34 mouse cellular contexts compared by ENCODE assay signal in genomic region chr6:146950454-146950832, GRCm38 (mm10). TPM values are rescaled to one million over a fixed set of nuclear protein-coding genes. Genes with fewer than 3 reads are reported as not detected.
"Had no signal": no experiment of that assay in that cellular context is flagged by ENCODE, and none has a peak within 500 bp of the region (broad histone marks: within the 10 kb centered on the region; RNA-seq: fewer than 3 reads in every experiment).

No protein-coding gene starts in this region.

- H3K9ac ChIP-seq: limb, embryonic 12.5 days; limb, embryonic 13.5 days; limb, embryonic 15.5 days; liver, embryonic 12.5 days; liver, embryonic 13.5 days; liver, embryonic 14.5 days; liver, embryonic 15.5 days; liver, postnatal 0 days; lung, embryonic 14.5 days; lung, embryonic 15.5 days; midbrain, embryonic 12.5 days; midbrain, embryonic 13.5 days; midbrain, embryonic 15.5 days; neural tube, embryonic 12.5 days had no signal

- H3K27ac ChIP-seq: limb, embryonic 10.5 days; limb, embryonic 12.5 days; limb, embryonic 13.5 days; limb, embryonic 15.5 days; liver, embryonic 12.5 days; liver, embryonic 13.5 days; liver, embryonic 14.5 days; liver, embryonic 15.5 days; lung, embryonic 15.5 days; macrophage; midbrain, embryonic 10.5 days; midbrain, embryonic 12.5 days; midbrain, embryonic 13.5 days; midbrain, embryonic 15.5 days; neural tube, embryonic 12.5 days had no signal

- H3K27me3 ChIP-seq: limb, embryonic 12.5 days; limb, embryonic 13.5 days; limb, embryonic 15.5 days; liver, embryonic 12.5 days; liver, embryonic 13.5 days; liver, embryonic 15.5 days; lung, embryonic 15.5 days; megakaryocyte, embryonic 14.5 days; midbrain, embryonic 15.5 days; neural tube, embryonic 12.5 days had no signal

- H3K36me3 ChIP-seq: limb, embryonic 10.5 days; limb, embryonic 12.5 days; limb, embryonic 13.5 days; limb, embryonic 15.5 days; liver, embryonic 12.5 days; liver, embryonic 13.5 days; liver, embryonic 15.5 days; lung, embryonic 15.5 days; midbrain, embryonic 10.5 days; midbrain, embryonic 12.5 days; midbrain, embryonic 13.5 days; midbrain, embryonic 15.5 days; neural tube, embryonic 12.5 days had no signal

- H3K4me1 ChIP-seq: neural tube, embryonic 12.5 days had no signal

- H3K4me3 ChIP-seq: limb, embryonic 10.5 days; limb, embryonic 12.5 days; limb, embryonic 13.5 days; limb, embryonic 15.5 days; liver, embryonic 12.5 days; liver, embryonic 13.5 days; liver, embryonic 15.5 days; lung, embryonic 15.5 days; megakaryocyte, embryonic 14.5 days; midbrain, embryonic 10.5 days; midbrain, embryonic 12.5 days; midbrain, embryonic 13.5 days; midbrain, embryonic 15.5 days; neural tube, embryonic 12.5 days had no signal

- H3K9me3 ChIP-seq: limb, embryonic 10.5 days; limb, embryonic 12.5 days; limb, embryonic 13.5 days; limb, embryonic 15.5 days; liver, embryonic 12.5 days; liver, embryonic 13.5 days; liver, embryonic 15.5 days; lung, embryonic 15.5 days; megakaryocyte, embryonic 14.5 days; midbrain, embryonic 10.5 days; midbrain, embryonic 12.5 days; midbrain, embryonic 13.5 days; midbrain, embryonic 15.5 days; neural tube, embryonic 12.5 days had no signal

- ATAC-seq: liver, embryonic 12.5 days; liver, postnatal 0 days; lung, postnatal 0 days; midbrain, embryonic 13.5 days; midbrain, embryonic 15.5 days; midbrain, embryonic 16.5 days had no signal

- DNase-seq: left cerebral cortex, postnatal 4 days; liver; liver, embryonic 13.5 days; liver, postnatal 0 days; lung, adult 18-20 months; lung, adult 2 months; lung, embryonic 14.5 days; lung, postnatal 10 days; lung, postnatal 14 days; lung, postnatal 36 days; lung, postnatal 4 days; midbrain, embryonic 14.5 days had no signal

- H3K4me2 ChIP-seq: limb, embryonic 12.5 days; limb, embryonic 13.5 days; limb, embryonic 15.5 days; liver, embryonic 11.5 days; liver, embryonic 12.5 days; liver, embryonic 13.5 days; liver, embryonic 15.5 days; lung, embryonic 14.5 days; lung, embryonic 15.5 days; midbrain, embryonic 11.5 days; midbrain, embryonic 12.5 days; midbrain, embryonic 13.5 days; midbrain, embryonic 15.5 days; neural tube, embryonic 12.5 days had no signal

RNA-seq across cellular contexts. Expression of gene 1700034J05Rik, which starts 3.8 kb away (rescaled TPM):
- polyA plus RNA-seq: limb, embryonic 11.5 days; liver, adult 2 months; liver, embryonic 13.5 days; liver, embryonic 14.5 days; lung, adult 2 months; macrophage; midbrain, embryonic 14.5 days; midbrain, embryonic 15.5 days; midbrain, postnatal 0 days had no signal
